Mouse (Mus musculus) spleen, adult 2 months (tissue): ENCODE data around the gene Arhgdig. TPM values are rescaled to one million over a fixed set of nuclear protein-coding genes. Genes with fewer than 3 reads are reported as not detected.
A peak's percentile ranks its signal among the peaks of the same experiment; 100 is the strongest.

Experiments used
- DNase-seq, 2 experiments: peaks; one replicate each; pipeline versions ENCODE4 v3.0.0 to v3.0.0-alpha.2; 2012 to 2021; ENCODE audit warnings: low spot score in 2 of 2, low read depth in 1 of 2
- H3K27ac ChIP-seq: fragments of 200-500 bp; 2 replicates; pipeline ENCODE4 v1.5.1; 2012; ENCODE audit warnings: low read length, inconsistent platforms; ENCODE audit not compliant: insufficient read depth
- H3K27me3 ChIP-seq: fragments of 200-500 bp; 2 replicates; pipeline ENCODE4 v1.6.1; 2012; ENCODE audit warnings: mild to moderate bottlenecking, moderate library complexity, low read length, inconsistent platforms; ENCODE audit not compliant: control insufficient read depth, insufficient read depth
- H3K36me3 ChIP-seq: fragments of 200-500 bp; 2 replicates; pipeline ENCODE4 v1.6.1; 2012; ENCODE audit warnings: mild to moderate bottlenecking, low read length, inconsistent platforms; ENCODE audit not compliant: control insufficient read depth, insufficient read depth
- H3K4me1 ChIP-seq: fragments of 200-500 bp; 2 replicates; pipeline ENCODE4 v1.6.1; 2011; ENCODE audit warnings: inconsistent platforms; ENCODE audit not compliant: control insufficient read depth, insufficient read depth, insufficient read length
- H3K4me3 ChIP-seq: fragments of 200-500 bp; 2 replicates; pipeline ENCODE4 v1.5.1; 2011; ENCODE audit warnings: mild to moderate bottlenecking, inconsistent platforms; ENCODE audit not compliant: insufficient read depth, insufficient read length; ENCODE audit errors: extremely low read depth
- CTCF ChIP-seq: fragments of 200-500 bp; IDR thresholded peaks from 2 replicates; pipeline ENCODE4 v1.5.1; 2011; ENCODE audit warnings: mild to moderate bottlenecking, inconsistent platforms; ENCODE audit not compliant: insufficient read depth, insufficient read length, insufficient replicate concordance; ENCODE audit errors: extremely low read depth
- POLR2A ChIP-seq: fragments of 200-500 bp; IDR thresholded peaks from 2 replicates; pipeline ENCODE4 v1.6.1; 2011; ENCODE audit warnings: low read depth, low read length, inconsistent platforms
- WGBS: fragments of 180-500 bp; shearing (Covaris S2); methylation state at CpG from one replicate; pipeline ENCODE4 v1.1.7; 2018; 5-methylcytosine and 5-hydroxymethylcytosine counted together
- polyA plus RNA-seq: library from polyadenylated mRNA; depleted of rRNA; stranded (reverse); fragments of >200 nt; gene quantifications from 2 replicates; pipeline ENCODE4 v1.2.3, GENCODE M21; 2012

Arhgdig gene
- polyA plus RNA-seq, 1 experiment: 7.7 TPM

GRCm38 (mm10) chr17:26243471-26244100 lies 36.0 kb upstream of the Arhgdig start:
- Histone ChIP-seq H3K27ac (peak overlapping the region; percentile 51), H3K27me3 (no peaks in the 10 kb centered on the region), H3K4me3 (peak overlapping the region; percentile 68), H3K4me1 (peaks cover 5% of the 10 kb centered on the region; the same call in 1 of the 2 replicates), H3K36me3 (no peaks in the 10 kb centered on the region)
- DNase-seq: peak; percentile 51 to 60
- WGBS: under 1% methylated on average over 32 of the region's 32 CpGs
- TF ChIP-seq CTCF (0 out of 2 replicates have a peak, but pooled peaks have one; percentile 21), POLR2A (no peak)

- Histone ChIP-seq H3K36me3 (no peaks in the 10 kb centered on the region), H3K27ac (no peak overlapping the region), H3K4me1 (peaks cover 5% of the 10 kb centered on the region; the same call in 1 of the 2 replicates), H3K27me3 (no peaks in the 10 kb centered on the region), H3K4me3 (no peak overlapping the region)
- TF ChIP-seq POLR2A (no peak), CTCF (no peak)
- no peak for DNase-seq
- WGBS: 87% methylated on average over 6 of the region's 6 CpGs
These were observed 33.4 kb upstream of the Arhgdig start for GRCm38 (mm10) chr17:26240990-26241389.

GRCm38 (mm10) chr17:26240120-26240790 lies 32.7 kb upstream of the Arhgdig start:
- WGBS: 77% methylated on average over 6 of the region's 6 CpGs
- H3K27me3 ChIP-seq: no peaks in the 10 kb centered on the region
- H3K36me3 ChIP-seq: no peaks in the 10 kb centered on the region
- DNase-seq: no peak
- peaks cover 5% of the 10 kb centered on the region; the same call in 1 of the 2 replicates for H3K4me1 ChIP-seq
- H3K4me3 ChIP-seq: no peak overlapping the region
- no peak overlapping the region for H3K27ac ChIP-seq
- TF ChIP-seq POLR2A (no peak), CTCF (no peak)

GRCm38 (mm10) chr17:26239551-26239950 lies 32.0 kb upstream of the Arhgdig start:
- Histone ChIP-seq H3K36me3 (no peaks in the 10 kb centered on the region), H3K27ac (no peak overlapping the region), H3K4me3 (no peak overlapping the region), H3K27me3 (no peaks in the 10 kb centered on the region), H3K4me1 (peaks cover 5% of the 10 kb centered on the region; the same call in 1 of the 2 replicates)
- no peak for DNase-seq
- 70% methylated on average over 2 of the region's 2 CpGs for WGBS
- no peak for TF ChIP-seq POLR2A

- no peak for DNase-seq
- TF ChIP-seq CTCF (no peak), POLR2A (no peak)
- no peaks in the 10 kb centered on the region for H3K36me3 ChIP-seq
- no peak overlapping the region for H3K27ac ChIP-seq
- no peak overlapping the region for H3K4me3 ChIP-seq
- no peaks in the 10 kb centered on the region; the same call in 1 of the 2 replicates for H3K4me1 ChIP-seq
- H3K27me3 ChIP-seq: no peaks in the 10 kb centered on the region
- 49% methylated on average over 10 of the region's 10 CpGs for WGBS
These were observed 30.1 kb upstream of the Arhgdig start for GRCm38 (mm10) chr17:26237667-26238066.

- no peak for DNase-seq
- TF ChIP-seq POLR2A (no peak), CTCF (no peak)
- Histone ChIP-seq H3K4me3 (no peak overlapping the region), H3K27ac (peak overlapping the region; percentile 61), H3K27me3 (no peaks in the 10 kb centered on the region), H3K36me3 (no peaks in the 10 kb centered on the region), H3K4me1 (peaks cover 6% of the 10 kb centered on the region; the same call in 1 of the 2 replicates)
- WGBS: 26% methylated on average over 13 of the region's 13 CpGs
These were observed 27.7 kb upstream of the Arhgdig start for GRCm38 (mm10) chr17:26235077-26235815.
